Mouse (Mus musculus) adrenal gland, postnatal 10 days (tissue): ENCODE measurements around the gene Gpc5. TPM values are rescaled to one million over a fixed set of nuclear protein-coding genes. Genes with fewer than 3 reads are reported as not detected.

ENCODE experiments used
- DNase-seq: peaks from one replicate; pipeline ENCODE4 v3.0.0; 2021; ENCODE audit warnings: mixed read lengths
- total RNA-seq, 2 experiments: library from RNA; stranded (reverse); gene quantifications; 2 replicates each; pipeline ENCODE4 v1.2.3; 2021

The Gpc5 gene
- total RNA-seq, 2 experiments from 2014 or later: 0.24 to 0.27 TPM

DNA sequence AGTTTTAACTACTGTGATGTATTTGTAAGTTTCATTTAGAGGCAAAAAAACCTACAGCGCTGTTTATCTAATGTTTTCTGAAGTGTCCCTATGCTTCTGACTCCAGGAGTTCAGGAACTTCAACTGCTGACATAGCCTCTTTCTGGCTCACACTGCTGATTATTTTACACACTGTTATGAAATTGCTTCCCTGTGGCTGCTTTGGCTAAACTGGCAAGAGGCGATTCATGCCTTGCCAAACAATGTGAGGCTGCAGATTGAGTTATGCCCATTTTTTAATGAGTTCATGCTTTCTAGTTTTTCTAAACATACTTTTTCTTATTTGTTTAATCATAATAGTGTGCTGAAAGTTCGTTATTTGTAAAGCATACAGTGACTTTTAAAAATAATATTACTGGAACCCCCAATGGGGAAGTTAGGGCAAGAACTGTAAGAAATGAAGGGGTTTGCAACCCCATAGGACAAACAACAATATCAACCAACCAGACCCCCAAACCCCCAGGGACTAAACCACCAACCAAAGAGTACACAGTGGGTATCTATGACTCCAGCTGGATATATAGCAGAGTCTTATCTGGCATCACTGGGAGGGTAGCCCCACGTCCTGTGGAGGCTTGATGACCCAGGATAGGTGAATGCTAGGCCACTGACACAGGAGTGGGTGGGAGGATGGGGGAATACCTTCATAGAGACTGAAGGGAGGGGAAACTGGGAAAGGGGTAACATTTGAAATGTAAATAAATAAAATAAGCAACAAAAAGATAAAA, 454.7 kb downstream of the Gpc5 start:
- DNase-seq: no peak

DNA sequence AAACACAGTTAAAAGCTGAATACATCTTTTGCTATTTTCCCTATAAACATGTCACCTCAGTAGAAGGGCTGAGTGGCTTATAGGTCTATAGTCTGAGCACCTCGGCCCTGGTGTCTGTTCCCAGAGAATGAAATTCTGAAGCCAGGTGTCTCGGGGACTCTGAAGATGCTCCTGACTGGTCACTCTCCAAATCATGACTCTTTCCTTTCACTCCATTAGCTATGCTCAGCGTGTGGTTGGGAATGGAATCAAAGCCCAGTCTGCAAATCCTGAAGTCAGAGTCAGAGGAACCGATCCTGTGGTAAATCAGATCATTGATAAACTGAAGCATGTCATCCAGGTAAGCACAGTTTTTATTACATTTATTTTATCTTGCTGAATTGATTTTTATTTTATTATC, 460.0 kb downstream of the Gpc5 start:
- no peak for DNase-seq

DNA sequence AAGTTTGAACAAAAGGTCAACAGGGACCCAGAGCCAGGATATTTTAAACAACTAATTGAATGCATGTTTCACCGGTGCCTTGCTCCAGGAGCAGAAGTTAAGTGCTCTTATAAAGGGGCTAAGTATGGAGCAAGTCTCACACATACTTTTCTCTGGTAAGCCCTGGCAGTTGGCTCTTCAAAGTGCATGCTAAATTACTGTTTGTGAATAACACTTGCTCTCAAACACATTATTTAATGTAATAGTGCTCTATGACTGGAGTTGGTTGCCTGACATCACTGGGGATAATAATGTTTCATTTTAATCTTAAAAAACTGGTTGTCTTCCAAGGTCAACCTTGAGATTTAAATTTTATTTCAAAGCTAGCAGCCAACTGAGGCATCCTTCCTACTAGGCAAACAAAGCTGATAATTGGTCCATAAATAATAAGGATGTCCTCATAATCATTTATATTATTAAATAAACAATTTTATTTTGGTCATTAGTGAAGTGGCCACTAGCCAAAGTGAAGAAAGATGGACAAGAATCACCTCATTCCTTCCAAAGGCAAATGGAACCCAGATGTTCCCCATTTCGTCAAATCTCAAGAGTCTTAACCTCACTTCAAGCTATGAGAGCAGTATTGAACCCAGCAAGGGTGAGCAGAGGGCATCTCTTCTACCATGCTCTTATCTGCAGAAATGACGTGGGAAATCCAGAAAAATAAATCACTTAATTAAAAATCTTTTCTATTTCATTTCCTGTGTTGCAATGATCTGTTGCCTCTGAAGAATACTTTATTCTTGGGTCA, 488.6 kb downstream of the Gpc5 start:
- DNase-seq: no peak

DNA sequence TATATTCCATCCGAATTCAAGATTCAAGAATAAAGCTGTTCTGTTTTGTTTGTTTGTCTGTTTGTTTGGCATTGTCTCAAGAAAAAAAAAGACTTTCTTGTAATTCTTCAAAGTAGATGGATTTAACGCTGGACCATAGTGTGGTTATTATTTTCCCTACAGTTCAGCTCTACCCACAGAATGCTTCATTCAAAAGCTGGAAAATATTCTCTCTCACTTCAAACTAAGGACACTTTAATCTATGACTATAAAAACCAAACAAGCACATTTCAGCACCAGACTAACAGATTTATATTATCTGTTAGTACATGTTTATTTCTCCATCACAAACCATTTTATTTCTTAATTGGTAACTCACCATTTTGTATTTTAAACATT, 489.2 kb downstream of the Gpc5 start:
- no peak for DNase-seq

DNA sequence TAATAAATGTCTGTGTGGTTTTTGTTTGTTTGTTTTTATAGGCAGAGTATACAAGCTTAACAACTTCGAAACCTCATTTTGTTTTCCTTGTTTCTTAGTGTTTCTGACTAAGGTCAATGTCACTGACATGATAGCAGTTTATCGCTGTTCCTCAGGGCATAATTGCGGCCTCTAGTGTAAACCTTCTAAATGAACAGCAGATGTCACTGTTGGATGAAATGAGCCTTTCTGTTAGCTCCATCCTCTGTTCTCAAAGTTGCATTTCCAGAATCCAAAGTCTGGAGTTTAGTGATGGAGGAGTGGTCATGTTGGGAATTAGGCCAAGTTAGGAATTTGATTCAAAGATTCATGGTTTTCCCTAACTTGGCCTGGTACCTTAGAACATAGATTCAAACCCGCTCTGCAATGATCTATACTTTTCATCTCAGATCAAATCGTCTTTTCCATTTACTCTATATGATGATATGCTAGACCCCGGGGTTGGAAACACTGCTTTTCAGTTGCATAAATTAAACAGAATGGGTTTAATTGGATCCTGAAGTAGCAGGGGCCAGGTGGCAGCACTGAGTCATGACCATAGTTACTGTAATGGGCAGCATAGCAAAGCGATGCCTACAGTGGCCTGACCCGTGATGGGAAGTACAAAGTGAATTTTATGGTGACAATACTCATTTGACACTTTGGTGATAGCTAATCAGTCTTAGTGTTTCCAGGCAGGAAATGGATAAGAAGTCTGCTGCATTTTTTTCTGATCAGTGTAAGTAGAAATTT, 508.4 kb downstream of the Gpc5 start:
- DNase-seq: no peak

DNA sequence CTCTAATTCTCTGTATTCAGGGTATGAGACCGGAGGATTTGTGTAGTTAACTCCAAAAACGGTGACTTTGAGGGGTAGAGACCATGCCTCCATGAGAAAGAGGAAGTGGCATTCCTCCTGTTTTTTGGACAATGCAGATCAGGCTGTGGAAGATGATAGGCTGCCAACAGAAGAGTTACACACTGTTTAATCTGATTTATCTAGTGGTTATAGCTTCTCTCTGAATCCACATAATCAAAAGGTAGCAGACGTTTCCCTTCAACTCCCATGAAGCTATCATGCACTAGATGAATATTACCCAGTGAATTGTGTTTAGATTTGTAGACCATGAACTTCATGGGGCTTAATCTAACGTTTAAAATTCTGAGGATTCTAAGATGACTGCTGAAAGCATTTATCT, 522.1 kb downstream of the Gpc5 start:
- DNase-seq: no peak

DNA sequence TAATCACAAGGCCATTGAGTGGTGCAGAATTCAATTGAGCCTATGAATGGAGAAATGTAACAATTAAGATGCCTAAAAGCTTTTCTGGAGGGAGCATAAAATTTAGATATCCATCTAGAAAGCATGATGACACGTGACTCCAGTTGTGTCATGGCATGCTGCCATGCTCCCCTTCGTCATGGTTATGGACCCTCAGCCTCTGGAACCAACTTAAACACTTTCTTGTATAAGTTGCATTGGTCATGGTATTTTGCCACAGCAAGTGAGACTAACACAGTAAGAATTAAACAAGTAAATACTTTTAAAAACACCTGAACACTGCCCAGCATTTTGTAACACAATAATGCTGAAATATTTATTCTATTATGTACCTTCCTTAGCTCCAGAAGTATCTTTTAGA, 524.3 kb downstream of the Gpc5 start:
- no peak for DNase-seq

DNA sequence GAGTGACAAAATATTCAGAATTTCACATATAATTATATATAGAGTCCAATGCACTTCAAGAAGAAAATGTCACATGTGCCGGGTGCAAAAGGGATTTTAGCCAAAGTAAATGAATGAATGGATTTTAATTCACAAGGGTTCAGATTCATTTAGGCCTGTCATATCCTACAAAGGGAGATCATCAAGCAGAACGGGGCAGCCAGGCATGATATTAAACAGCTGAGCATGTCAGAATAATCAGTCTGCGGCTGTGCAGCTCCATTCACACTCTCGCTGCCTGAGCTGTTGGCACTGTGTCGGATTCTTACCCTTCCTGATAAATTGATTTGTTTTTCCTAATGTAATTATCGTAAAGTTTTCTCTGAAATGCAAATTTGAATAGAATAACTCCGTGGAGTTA, 524.8 kb downstream of the Gpc5 start:
- DNase-seq: no peak

DNA sequence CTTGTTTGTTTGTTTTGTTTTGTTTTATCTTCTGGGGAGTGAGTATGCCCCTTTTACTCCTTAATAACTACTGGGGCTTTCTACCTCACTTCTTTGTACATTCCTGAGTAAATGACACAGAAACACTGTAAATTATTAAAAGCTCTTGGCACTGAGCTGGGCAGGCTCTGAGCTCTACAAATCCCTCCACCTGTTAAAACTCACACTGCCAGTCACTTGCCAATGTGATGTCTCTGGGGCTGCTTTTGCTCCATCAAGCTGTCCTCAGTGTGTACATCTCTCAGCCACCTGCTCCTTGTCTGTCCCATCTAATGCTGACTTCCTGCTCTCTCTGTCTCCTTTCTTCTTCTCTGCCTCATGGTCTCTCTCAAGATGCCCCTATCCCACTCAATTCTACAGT, 528.5 kb downstream of the Gpc5 start:
- DNase-seq: no peak

DNA sequence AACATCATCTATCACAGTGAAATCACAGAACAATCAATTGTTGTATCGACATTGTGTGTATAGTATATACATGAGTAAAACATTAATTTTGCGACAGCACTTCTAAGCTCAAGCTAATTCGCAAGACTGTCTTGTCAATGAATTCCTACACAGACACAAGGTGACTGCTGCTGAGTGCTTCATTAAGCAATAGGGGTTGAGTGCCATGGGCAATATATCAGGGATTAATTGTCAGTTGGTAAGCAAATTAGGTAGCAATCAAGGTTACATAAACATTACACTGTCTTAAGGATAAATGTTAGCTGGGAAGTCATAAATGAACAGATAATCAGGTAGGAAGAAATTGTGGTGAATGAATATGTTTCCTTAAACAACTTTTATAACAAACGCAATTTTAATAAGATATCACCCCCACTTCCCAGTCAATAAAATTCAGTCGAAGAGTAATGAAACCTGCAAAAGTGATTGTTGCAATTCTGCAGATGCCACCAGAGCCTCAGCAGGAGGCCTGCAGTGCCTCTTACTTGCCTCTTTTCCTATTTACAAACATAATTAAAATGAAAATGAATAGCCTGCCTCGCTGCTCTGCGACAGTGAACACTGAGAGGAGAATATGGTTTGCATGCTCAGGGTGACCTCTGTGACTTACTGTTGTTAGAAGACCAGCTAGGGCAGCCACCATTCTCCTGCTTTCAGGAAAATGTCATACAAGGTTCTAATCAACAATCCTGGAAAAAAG, 539.3 kb downstream of the Gpc5 start:
- DNase-seq: no peak

DNA sequence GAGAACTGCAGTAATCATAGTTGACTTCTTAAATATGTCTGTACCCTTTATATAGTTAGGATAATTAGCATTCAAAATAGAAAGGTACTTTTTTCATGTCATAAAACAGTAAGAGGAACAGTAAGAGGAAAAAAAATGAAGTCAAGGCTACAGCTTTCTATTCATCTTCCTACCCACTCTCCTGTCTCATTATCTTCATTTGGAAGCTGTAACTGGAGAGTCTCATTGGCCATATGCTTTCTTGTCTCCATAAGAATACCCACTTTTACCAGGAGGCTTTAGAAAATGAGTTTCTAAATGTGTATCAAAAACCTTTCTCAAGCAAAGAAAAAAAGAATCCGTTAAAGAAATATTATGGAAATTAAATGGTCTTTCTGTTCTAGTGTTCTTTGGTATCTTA, 541.3 kb downstream of the Gpc5 start:
- no peak for DNase-seq

DNA sequence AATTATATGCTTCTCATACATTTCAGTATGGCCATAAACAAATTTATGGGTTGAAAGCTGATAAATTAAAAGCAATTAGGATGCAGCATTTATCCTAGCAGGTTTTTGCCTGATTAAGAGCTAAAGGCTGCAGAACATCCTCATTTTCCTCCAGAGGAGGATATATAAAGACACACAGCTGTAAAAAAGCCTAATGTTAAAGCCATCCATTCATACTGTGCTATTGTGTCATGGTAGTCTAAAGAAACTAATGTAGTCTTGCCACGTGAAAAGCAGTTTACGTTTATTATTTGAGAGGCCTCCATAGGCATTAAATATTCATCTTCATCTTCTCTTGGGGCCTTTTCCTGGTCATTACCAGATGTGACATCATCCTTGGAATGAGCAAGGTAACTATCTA, 587.9 kb downstream of the Gpc5 start:
- DNase-seq: no peak

DNA sequence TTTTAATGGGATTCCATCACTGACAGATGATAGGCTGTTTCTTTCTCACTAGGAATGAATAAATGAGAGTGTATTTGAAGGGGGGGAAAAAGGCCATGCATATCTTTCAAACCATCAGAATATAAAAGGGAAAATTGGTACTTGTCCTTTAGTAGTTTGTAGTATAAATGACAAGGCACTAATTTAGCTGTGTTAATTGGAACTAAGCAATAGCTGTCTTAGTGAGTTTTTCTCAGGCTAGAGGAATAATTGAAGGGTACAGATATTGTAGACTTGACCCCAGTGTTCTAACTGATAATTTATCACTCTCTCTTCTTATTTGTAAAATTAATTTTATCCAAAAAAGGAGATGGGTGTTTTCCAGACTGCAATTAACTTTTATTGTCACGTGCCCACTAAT, 654.0 kb downstream of the Gpc5 start:
- DNase-seq: no peak

DNA sequence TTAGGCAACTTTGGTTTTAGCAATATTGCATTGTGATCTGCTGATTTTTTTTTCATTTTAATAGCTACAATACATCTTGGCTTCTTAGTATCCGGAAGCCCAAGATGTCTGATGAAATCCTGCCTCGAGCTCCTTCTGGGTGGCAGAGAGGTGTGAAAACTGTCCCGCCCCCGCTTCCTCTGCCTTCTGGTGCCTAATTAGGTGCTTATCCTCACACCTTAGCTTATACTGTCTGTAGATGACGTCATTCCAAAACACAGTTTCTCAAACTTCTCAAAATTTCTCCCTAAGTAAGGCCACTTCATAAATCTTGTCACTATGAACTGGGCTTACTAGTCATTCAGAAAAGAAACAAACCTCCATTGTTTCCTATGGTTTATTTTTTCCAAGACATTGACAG, 668.2 kb downstream of the Gpc5 start:
- no peak for DNase-seq

DNA sequence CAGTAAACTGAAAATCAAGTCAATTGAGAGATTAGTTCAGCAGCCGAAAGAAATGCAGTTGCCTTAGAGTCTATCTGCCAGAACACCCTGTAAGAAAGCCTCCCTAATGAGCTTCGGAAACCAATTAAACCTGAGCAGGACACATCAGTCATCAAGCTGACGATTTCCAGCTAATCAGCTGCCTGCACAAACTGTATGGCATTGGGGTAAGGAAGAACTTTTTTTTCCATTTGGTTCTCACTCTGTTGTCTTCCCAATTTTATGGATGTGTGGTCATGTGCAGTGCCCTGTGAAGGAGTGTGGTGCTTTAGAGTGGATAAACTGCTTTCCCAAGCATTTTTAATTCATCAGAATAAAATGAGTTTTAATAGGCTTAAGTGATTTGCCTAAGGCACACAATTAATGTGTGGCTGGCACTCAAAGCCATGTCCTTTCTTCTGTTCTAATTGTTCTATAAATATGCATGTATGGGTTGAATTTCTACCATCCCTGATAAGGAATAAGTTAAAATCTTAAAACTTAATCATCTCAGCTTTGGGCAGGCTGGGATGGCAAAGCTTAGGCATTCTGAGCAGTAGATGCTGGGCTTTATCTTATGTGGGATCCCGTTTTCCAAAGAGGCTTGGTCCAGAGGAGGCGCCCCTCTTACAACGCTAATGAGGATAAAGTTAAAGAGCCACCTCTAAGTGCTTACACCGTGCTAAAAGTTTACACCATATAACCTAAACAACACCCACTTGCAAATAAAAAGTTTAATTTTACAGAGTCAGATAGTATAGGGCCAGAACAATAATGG, 687.6 kb downstream of the Gpc5 start:
- no peak for DNase-seq

DNA sequence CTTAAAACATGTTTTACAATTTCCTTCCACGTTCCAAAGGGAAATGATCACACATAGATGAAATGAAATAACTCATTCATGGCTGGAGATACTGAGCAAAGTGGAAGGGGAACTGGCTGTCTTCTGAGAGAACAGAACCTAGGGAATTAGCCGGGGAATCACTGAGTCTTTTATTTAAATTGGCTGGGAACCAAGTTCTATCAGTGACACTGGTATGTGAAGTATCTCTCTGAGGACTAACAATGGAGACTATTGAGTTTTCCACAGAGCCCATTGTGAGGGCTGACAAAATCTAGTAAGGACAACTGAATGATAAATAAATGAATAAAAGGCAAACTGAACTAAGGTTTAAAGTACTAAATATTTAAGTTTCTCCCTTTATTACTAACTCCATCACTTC, 712.7 kb downstream of the Gpc5 start:
- no peak for DNase-seq

DNA sequence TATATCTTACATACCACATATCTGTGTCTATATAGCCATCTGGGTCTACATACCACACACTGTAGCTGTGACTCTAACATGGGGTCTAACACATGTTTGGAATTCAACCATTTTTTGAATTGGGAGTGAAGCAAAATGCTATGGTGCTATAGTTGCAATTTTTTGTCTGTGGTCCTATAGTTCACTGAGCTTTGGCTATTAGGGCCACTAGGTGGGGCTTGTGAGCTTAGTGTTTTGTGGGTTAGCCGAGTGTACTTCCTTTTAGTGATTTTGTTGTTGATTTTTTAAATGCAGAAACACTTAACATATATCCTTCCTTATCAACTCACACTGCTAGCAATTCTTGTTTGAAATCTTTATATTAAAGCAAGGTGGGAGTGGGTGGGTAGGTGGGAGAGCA, 727.0 kb downstream of the Gpc5 start:
- DNase-seq: peak; percentile 7

DNA sequence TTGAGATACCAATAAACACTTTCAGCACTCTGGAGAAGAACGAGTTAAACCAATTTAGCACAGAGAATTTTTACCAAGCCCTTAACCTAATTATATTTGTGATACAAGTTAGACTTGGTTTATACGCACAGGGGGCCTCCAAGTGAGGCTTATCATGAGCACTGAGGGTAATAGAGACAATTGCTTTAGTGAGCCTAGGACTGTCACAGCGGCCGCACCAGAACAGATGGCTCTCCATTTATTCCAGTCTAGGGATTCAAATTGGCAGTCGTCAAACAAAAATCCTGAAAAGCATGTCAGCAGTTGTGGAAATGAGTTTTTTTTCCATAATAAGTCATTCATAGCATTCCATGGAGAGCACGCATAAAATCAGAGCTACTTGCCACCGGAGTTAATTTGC, 729.6 kb downstream of the Gpc5 start:
- no peak for DNase-seq

DNA sequence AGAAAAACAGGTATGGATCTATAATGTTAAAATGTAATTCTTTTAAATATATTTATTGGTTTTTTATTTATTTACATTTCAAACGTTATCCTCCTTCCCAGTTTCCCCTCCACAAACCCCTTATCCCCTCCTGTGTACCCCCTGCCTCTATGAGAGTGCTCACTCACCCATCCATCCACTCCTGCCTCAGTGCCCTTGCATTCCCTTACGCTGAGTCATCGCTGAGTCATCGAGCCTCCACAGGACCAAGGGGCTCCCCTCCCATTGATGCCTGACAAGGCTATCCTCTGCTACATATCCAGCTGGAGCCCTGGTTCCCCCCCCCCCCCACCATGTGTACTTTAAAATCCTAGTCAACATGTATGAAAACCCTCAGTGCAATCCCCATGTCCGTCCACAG, 738.5 kb downstream of the Gpc5 start:
- peak; percentile 5 for DNase-seq

DNA sequence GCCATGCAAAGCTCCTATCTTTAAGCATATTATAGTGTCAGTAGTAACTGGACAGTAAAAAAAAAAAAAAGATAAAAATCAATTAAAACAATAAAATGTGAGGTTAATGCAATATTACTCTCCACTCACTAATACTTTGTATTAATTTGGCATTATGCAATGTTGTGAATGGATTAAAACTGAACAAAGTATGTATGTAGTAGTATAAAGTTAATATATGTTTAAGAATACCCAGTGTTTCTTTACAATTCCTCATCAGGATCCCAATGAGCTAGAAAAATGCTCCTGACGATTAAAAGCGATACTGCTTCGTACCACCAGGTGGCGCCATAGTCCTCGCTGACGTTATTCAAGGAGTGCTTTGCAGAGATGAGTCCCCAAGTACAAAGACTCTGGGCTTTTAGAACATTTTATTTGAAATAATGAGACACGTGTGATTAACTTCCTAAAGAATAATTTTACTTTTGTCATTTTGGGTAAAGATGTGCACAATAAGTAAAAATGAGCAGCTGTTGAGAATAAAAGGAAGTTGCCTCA, 739.3 kb downstream of the Gpc5 start:
- peak; percentile 81 for DNase-seq

DNA sequence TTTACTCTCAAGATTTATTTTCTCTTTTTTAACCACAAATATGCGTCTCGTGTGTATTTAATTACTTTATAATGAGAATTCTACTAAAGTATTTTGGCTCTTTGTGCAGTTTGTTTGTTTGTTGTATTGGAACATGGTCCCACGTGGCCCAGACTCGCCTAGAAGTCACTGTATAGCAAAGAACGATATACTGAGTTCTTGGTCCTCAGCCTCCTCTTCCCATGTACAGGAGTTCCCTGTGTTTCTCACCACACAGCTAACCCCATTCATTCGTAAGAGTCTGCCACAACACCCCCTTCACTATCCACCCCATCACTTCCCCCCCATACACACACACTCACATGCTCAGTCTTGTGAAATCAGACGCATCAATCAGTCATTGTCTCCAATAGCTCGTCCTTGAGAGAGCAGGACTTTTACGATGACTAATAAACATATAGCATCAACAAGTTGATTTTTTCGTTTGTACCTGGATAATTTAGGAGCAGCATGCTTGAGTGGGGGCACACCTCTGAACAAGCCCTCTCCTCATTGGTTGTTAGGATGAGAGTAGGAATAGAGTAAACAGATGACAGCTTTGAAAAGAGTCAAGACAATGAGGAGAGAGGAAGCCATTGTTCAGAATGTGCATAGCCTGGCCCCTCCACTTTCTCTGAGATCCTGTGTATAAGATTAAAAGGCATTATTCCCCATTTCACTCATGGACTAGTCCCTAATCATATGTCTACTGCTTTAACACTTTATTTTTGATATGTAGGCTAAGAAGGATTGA, 740.0 kb downstream of the Gpc5 start:
- DNase-seq: no peak
